Mouse (Mus musculus): ENCODE data around the gene Mtx1.
"Not testable (repeated sequence)": the region's sequence is repeated elsewhere in the genome, so short reads cannot be mapped to it uniquely, and the experiment has no call there.

The Mtx1 gene

GRCm38 (mm10) chr3:89238494-89238893, 11.6 kb upstream of the Mtx1 start:
- no peak for DNase-seq

- no peak for DNase-seq
These were observed 10.8 kb upstream of the Mtx1 start for GRCm38 (mm10) chr3:89237682-89238081.

GRCm38 (mm10) chr3:89236516-89236915, 9.6 kb upstream of the Mtx1 start:
- no peak for DNase-seq

- peak; percentile 52 for DNase-seq
These were observed 6.7 kb upstream of the Mtx1 start for GRCm38 (mm10) chr3:89233562-89234110.

- DNase-seq, result no peak
These were observed 5.7 kb upstream of the Mtx1 start for GRCm38 (mm10) chr3:89232614-89233013.

- no peak for DNase-seq
These were observed 4.9 kb upstream of the Mtx1 start for GRCm38 (mm10) chr3:89231772-89232275.

- DNase-seq, result no peak
These were observed 4.5 kb upstream of the Mtx1 start for GRCm38 (mm10) chr3:89231345-89231744.

GRCm38 (mm10) chr3:89230561-89230960, 3.7 kb upstream of the Mtx1 start:
- DNase-seq, result no peak

- DNase-seq, result no peak
These were observed 2.4 kb upstream of the Mtx1 start for GRCm38 (mm10) chr3:89229276-89229675.

- DNase-seq, result peak; percentile 68
These were observed 1.9 kb upstream of the Mtx1 start, which contains the start of gene Muc1 for GRCm38 (mm10) chr3:89228836-89229235. Muc1 (plus strand) TSS chr3:89229057.

GRCm38 (mm10) chr3:89228180-89228549, 1.3 kb upstream of the Mtx1 start:
- peak; percentile 93 for DNase-seq

GRCm38 (mm10) chr3:89227307-89228179, 655 bp upstream of the Mtx1 start:
- DNase-seq, result peak; percentile 92

- no peak for DNase-seq
These were observed 527 bp downstream of the Mtx1 start for GRCm38 (mm10) chr3:89226361-89226760.

- DNase-seq, result no peak
These were observed 970 bp downstream of the Mtx1 start for GRCm38 (mm10) chr3:89225918-89226317.

- no peak for DNase-seq
These were observed 1.5 kb downstream of the Mtx1 start for GRCm38 (mm10) chr3:89225321-89225815.

- no peak for DNase-seq
These were observed 2.1 kb downstream of the Mtx1 start for GRCm38 (mm10) chr3:89224796-89225195.

- DNase-seq, result no peak
These were observed 5.7 kb downstream of the Mtx1 start for GRCm38 (mm10) chr3:89221167-89221566.

GRCm38 (mm10) chr3:89219546-89219945, 7.3 kb downstream of the Mtx1 start:
- no peak for DNase-seq

GRCm38 (mm10) chr3:89218271-89218670, 8.6 kb downstream of the Mtx1 start:
- DNase-seq, result no peak

- not testable (repeated sequence) for DNase-seq
These were observed 10.5 kb downstream of the Mtx1 start for GRCm38 (mm10) chr3:89216407-89216806.

- peak; percentile 89 for DNase-seq
These were observed 11.0 kb downstream of the Mtx1 start for GRCm38 (mm10) chr3:89215853-89216252.

GRCm38 (mm10) chr3:89214681-89215411, 12.0 kb downstream of the Mtx1 start, which contains the start of gene Thbs3:
Thbs3 (plus strand) TSS chr3:89215180.
- DNase-seq, result no peak
